Mouse (Mus musculus): ENCODE data around the gene Gmip. TPM values are rescaled to one million over a fixed set of nuclear protein-coding genes. Genes with fewer than 3 reads are reported as not detected.

The Gmip gene
- polyA plus RNA-seq, 1 experiment from 2014 or later: 7.9 TPM

DNA sequence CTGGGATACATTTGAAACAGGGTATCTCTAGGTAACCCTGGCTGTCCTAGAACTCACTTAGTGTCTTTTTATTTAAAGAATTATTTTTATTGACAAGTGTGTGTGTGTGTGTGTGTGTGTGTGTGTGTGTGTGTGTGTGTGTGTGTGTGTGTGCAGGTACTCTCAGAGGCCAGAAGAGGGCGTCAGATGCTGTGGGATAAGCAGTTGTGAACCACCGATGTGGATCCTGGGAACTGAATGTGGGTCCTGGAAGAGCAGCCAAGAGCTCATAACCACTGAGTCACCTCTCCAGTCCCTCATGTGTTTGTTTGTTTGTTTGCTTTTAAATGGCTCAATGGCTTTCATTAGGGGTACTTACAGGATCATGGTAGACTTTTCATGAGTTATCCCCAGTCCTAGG is 6.4 kb downstream of the Gmip start:
- ATAC-seq (ENCODE audit: low read depth): no peak
- Histone ChIP-seq H3K4me1 (replicated peaks; ENCODE audit: control insufficient read depth, insufficient read depth, low read length) (no peaks in the 10 kb centered on the region), H3K27me3 (ENCODE audit: control insufficient read depth, insufficient read depth, low read depth, low read length) (no peaks in the 10 kb centered on the region), H3K9ac (ENCODE audit: low read length) (no peak overlapping the region), H3K36me3 (ENCODE audit: control insufficient read depth, insufficient read depth, low read length) (peaks cover 3% of the 10 kb centered on the region; the same call in 1 of the 2 replicates), H3K4me3 (ENCODE audit: low read length) (no peak overlapping the region), H3K9me3 (ENCODE audit: control insufficient read depth, low read length) (no peaks in the 10 kb centered on the region), H3K4me2 (ENCODE audit: low read depth, low read length) (no peak overlapping the region), H3K27ac (ENCODE audit: low read length) (no peak overlapping the region)
- 80% methylated on average over 2 of the region's 2 CpGs for WGBS

DNA sequence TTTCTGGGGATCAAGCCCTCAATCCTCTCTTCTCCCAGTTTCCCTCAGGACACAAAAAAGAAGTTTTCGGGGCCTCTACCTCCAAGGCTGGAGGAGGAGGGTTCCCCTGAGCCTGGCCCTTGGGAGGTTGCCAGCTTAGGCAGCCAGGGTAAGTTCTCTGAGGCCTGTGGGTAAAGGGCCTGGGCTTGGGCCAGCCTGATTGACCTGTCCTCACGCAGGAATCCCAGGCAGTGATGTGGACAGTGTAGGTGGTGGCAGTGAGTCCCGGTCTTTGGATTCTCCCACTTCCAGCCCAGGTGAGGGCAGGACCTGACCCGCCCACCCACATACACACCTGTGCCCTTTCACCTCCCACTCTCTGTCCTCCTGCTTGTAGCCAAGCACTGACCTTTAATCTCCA is 6.9 kb downstream of the Gmip start:
- Histone ChIP-seq H3K27ac (ENCODE audit: low read length) (no peak overlapping the region), H3K4me3 (ENCODE audit: low read length) (no peak overlapping the region), H3K9ac (ENCODE audit: low read length) (no peak overlapping the region), H3K4me1 (replicated peaks; ENCODE audit: control insufficient read depth, insufficient read depth, low read length) (no peaks in the 10 kb centered on the region), H3K9me3 (ENCODE audit: control insufficient read depth, low read length) (no peaks in the 10 kb centered on the region), H3K27me3 (ENCODE audit: control insufficient read depth, insufficient read depth, low read depth, low read length) (no peaks in the 10 kb centered on the region), H3K36me3 (ENCODE audit: control insufficient read depth, insufficient read depth, low read length) (peaks cover 3% of the 10 kb centered on the region; the same call in 1 of the 2 replicates), H3K4me2 (ENCODE audit: low read depth, low read length) (no peak overlapping the region)
- ATAC-seq (ENCODE audit: low read depth): peak; percentile 27; the same call in 1 of the 2 replicates
- 87% methylated on average over 4 of the region's 4 CpGs for WGBS

DNA sequence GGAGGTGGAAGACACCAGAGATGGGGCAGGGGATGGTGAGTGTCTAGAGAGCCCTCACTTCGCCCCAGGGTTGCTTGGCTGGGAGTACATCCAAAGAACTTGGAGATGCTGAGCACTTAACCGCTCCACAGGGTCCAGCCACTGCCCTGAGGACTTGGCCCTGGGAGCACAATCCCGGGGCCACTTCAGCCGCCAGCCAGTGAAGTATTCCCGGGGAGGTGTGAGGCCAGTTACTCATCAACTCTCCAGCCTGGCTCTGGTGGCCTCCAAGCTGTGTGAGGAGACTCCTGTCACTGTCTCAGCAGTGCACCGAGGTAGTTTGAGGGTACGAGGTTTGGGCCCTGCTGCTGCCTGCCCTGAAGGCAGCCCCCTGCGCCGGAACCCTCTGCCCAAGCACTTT is 12.0 kb downstream of the Gmip start:
- H3K4me3 ChIP-seq (ENCODE audit: low read length): no peak overlapping the region
- H3K27ac ChIP-seq (ENCODE audit: low read length): no peak overlapping the region
- H3K4me1 ChIP-seq (replicated peaks; ENCODE audit: control insufficient read depth, insufficient read depth, low read length): peaks cover 4% of the 10 kb centered on the region
- 0 out of 2 replicates have a peak, but pooled peaks cover 3% of the 10 kb centered on the region for H3K36me3 ChIP-seq (ENCODE audit: control insufficient read depth, insufficient read depth, low read length)
- no peaks in the 10 kb centered on the region for H3K9me3 ChIP-seq (ENCODE audit: control insufficient read depth, low read length)
- no peak for ATAC-seq (ENCODE audit: low read depth)
- WGBS: 60% methylated on average over 9 of the region's 9 CpGs
- H3K4me2 ChIP-seq (ENCODE audit: low read depth, low read length): no peak overlapping the region
- no peak overlapping the region for H3K9ac ChIP-seq (ENCODE audit: low read length)
- H3K27me3 ChIP-seq (ENCODE audit: control insufficient read depth, insufficient read depth, low read depth, low read length): no peaks in the 10 kb centered on the region

DNA sequence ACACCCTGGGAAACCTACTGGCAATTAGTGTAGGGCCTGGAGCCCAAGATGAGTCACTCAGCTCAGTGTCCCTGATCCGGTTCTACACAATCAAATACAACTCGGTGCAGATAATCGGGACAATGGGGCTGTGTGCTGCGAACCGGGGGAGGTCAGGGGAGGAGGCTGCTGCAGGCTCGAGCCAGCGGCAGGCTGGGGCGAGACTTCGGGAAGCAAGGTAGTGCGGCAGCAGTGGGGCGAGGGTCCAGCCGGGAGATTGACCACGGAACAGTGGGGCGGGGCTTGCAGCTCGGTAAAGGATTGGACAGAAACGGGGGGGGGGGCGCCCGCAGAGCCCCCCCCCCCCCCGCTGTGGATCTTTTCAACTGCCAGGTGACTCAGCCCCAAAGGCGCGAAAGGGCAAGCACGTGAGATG is 13.5 kb downstream of the Gmip start:
- H3K4me1 ChIP-seq (replicated peaks; ENCODE audit: control insufficient read depth, insufficient read depth, low read length): peaks cover 4% of the 10 kb centered on the region
- 0% methylated on average over 13 of the region's 22 CpGs for WGBS
- no peaks in the 10 kb centered on the region for H3K27me3 ChIP-seq (ENCODE audit: control insufficient read depth, insufficient read depth, low read depth, low read length)
- no peaks in the 10 kb centered on the region for H3K9me3 ChIP-seq (ENCODE audit: control insufficient read depth, low read length)
- peak overlapping the region; percentile 15; the same call in 1 of the 2 replicates for H3K27ac ChIP-seq (ENCODE audit: low read length)
- H3K9ac ChIP-seq (ENCODE audit: low read length): peak overlapping the region; percentile 69
- peak overlapping the region; percentile 60 for H3K4me3 ChIP-seq (ENCODE audit: low read length)
- peak; percentile 60 for ATAC-seq (ENCODE audit: low read depth)
- 0 out of 2 replicates have a peak, but pooled peaks cover 3% of the 10 kb centered on the region for H3K36me3 ChIP-seq (ENCODE audit: control insufficient read depth, insufficient read depth, low read length)
- peak overlapping the region; percentile 92 for H3K4me2 ChIP-seq (ENCODE audit: low read depth, low read length)

DNA sequence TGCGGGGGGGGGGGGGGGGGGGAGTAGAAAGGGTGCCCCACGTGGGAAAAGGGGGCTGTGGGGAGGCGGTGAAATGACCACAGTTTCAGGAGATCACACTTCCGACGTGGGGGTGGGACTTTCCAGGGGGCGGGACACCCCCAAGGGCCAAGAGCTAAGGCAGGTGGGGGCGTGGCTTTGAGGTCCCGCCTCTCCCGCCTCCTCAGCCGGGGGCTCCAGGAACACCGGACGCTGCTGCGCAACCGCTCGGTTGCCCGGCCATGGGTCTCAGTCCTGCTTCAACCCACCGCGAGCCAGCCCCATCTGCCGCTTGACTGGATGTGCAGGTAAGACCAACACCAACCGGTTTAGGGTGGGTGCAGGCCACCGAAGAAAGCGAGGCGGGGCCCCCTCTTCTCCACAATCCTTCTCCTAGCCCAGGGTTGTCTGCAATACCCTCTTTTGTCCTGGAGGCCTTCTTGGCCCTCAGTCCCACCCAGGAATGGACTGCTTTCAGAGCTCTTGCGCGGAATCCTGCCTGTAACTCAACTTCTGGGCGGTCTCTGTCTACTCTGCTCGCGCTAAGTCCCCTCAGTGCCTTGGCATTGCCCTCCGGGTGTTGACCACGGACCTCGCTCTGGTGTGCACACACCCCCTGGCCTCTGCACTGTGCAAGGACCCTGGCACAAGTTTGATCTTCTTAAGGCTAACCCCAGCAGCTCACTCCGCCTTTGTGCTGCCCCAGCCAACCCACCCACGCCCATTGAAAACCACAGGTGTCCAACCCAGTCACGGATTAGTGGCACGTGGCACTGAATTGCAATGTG is 14.1 kb downstream of the Gmip start, which contains the start of gene Lpar2:
Gene Lpar2 (plus strand): TSS at position 44 of the 806 bp plus-strand sequence.
- 1% methylated on average over 33 of the region's 35 CpGs for WGBS
- Histone ChIP-seq H3K4me3 (ENCODE audit: low read length) (peak within 1 kb of the TSS; percentile 60), H3K27me3 (ENCODE audit: control insufficient read depth, insufficient read depth, low read depth, low read length) (no peaks in the 10 kb centered on the region), H3K36me3 (ENCODE audit: control insufficient read depth, insufficient read depth, low read length) (0 out of 2 replicates have a peak, but pooled peaks cover under 1% of the 10 kb centered on the region), H3K4me1 (replicated peaks; ENCODE audit: control insufficient read depth, insufficient read depth, low read length) (peaks cover 4% of the 10 kb centered on the region), H3K9me3 (ENCODE audit: control insufficient read depth, low read length) (no peaks in the 10 kb centered on the region), H3K9ac (ENCODE audit: low read length) (peak within 1 kb of the TSS; percentile 69), H3K4me2 (ENCODE audit: low read depth, low read length) (peak within 1 kb of the TSS; percentile 92), H3K27ac (ENCODE audit: low read length) (peak within 1 kb of the TSS; percentile 58)
- ATAC-seq (ENCODE audit: low read depth): peak; percentile 89

DNA sequence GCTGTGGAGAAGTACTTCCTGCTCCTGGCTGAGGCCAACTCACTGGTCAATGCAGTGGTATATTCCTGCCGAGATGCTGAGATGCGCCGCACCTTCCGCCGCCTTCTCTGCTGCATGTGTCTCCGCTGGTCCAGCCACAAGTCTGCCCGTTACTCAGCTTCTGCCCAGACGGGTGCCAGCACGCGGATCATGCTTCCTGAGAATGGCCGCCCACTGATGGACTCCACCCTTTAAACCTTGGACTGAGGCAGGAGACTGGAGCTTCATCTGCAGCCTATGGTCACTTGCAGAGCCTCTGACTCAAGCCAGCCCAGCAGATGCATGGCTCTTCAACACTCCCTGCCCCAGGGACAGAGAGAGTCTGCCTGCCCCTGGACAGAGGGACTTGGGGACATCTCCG is 17.9 kb downstream of the Gmip start:
- ATAC-seq (ENCODE audit: low read depth): no peak
- H3K36me3 ChIP-seq (ENCODE audit: control insufficient read depth, insufficient read depth, low read length): no peaks in the 10 kb centered on the region
- H3K27me3 ChIP-seq (ENCODE audit: control insufficient read depth, insufficient read depth, low read depth, low read length): no peaks in the 10 kb centered on the region
- no peak overlapping the region for H3K9ac ChIP-seq (ENCODE audit: low read length)
- H3K4me2 ChIP-seq (ENCODE audit: low read depth, low read length): no peak overlapping the region
- 91% methylated on average over 12 of the region's 12 CpGs for WGBS
- H3K4me1 ChIP-seq (replicated peaks; ENCODE audit: control insufficient read depth, insufficient read depth, low read length): peaks cover 4% of the 10 kb centered on the region
- H3K9me3 ChIP-seq (ENCODE audit: control insufficient read depth, low read length): no peaks in the 10 kb centered on the region
- no peak overlapping the region for H3K27ac ChIP-seq (ENCODE audit: low read length)
- no peak overlapping the region for H3K4me3 ChIP-seq (ENCODE audit: low read length)

DNA sequence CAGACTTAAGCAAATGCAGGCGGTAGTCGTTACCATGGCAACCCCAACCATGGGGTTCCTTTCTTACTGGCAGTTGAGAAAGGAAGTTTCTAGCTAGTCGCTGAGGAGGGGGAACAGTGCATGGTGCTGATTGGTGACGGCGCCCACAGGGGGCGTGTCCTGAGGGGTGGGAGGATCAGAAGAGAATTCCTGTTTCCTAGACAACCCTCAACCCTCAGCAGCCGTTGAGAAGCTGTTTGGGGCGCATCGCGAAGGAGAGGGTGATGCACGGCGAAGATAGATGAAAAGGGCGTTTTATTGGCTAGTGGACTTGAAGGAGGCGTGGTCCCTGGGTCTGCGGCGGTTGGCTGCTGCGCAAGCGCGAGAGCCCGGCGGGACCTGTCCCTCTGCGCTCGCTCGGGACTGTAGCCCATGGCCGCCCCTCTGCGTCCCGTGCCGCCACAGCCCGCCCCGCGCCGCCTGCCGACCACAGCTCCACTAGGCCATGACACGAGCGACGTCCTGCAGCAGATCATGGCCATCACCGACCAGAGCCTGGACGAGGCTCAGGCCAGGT is 23.9 kb downstream of the Gmip start, which contains the start of gene Pbx4:
Gene Pbx4 (plus strand): TSS at position 194 of the 556 bp plus-strand sequence.
- peak within 1 kb of the TSS; percentile 63 for H3K4me3 ChIP-seq (ENCODE audit: low read length)
- H3K27me3 ChIP-seq (ENCODE audit: control insufficient read depth, insufficient read depth, low read depth, low read length): no peaks in the 10 kb centered on the region
- H3K36me3 ChIP-seq (ENCODE audit: control insufficient read depth, insufficient read depth, low read length): no peaks in the 10 kb centered on the region
- no peak within 1 kb of the TSS for H3K27ac ChIP-seq (ENCODE audit: low read length)
- H3K9ac ChIP-seq (ENCODE audit: low read length): peak within 1 kb of the TSS; percentile 66
- H3K4me1 ChIP-seq (replicated peaks; ENCODE audit: control insufficient read depth, insufficient read depth, low read length): peaks cover 8% of the 10 kb centered on the region; the same call in 1 of the 2 replicates
- peak; percentile 97 for ATAC-seq (ENCODE audit: low read depth)
- WGBS: under 1% methylated on average over 38 of the region's 38 CpGs
- peak within 1 kb of the TSS; percentile 97 for H3K4me2 ChIP-seq (ENCODE audit: low read depth, low read length)
- no peaks in the 10 kb centered on the region for H3K9me3 ChIP-seq (ENCODE audit: control insufficient read depth, low read length)

DNA sequence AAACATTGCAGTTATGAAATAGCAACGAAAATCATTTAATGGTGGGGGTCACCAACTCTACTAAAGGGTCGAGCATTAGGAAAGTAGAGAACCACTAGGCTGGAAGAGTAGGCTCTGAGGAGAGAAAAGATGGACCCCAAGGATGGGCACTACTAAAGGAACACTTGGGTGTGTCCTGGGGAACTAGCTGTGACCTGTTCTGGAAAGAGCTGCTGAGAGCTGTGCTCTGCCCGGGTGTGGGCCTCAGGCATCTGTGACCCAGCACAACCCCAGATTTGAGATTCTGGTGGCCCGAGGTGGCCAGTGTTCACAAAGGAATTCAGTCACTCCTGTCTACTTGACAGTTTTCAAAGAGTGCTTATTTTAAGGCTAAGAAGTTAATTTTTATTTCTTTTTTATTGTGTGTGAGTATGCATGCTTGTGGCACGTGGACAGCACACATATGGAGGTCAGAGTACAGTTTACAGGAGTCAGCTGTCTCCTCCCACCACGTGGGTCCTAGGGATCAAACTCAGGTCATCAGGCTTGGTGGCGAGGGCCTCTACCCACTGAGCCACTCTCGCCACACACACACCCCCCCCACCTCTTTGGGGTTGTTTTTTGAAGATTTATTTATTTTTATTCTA is 28.7 kb downstream of the Gmip start:
- H3K4me1 ChIP-seq (replicated peaks; ENCODE audit: control insufficient read depth, insufficient read depth, low read length): peaks cover 6% of the 10 kb centered on the region; the same call in 1 of the 2 replicates
- H3K36me3 ChIP-seq (ENCODE audit: control insufficient read depth, insufficient read depth, low read length): no peaks in the 10 kb centered on the region
- no peaks in the 10 kb centered on the region for H3K9me3 ChIP-seq (ENCODE audit: control insufficient read depth, low read length)
- WGBS: 48% methylated on average over 8 of the region's 8 CpGs
- no peak for ATAC-seq (ENCODE audit: low read depth)
- H3K9ac ChIP-seq (ENCODE audit: low read length): no peak overlapping the region
- H3K4me2 ChIP-seq (ENCODE audit: low read depth, low read length): no peak overlapping the region
- H3K27ac ChIP-seq (ENCODE audit: low read length): no peak overlapping the region
- no peak overlapping the region for H3K4me3 ChIP-seq (ENCODE audit: low read length)
- no peaks in the 10 kb centered on the region for H3K27me3 ChIP-seq (ENCODE audit: control insufficient read depth, insufficient read depth, low read depth, low read length)
